Mouse (Mus musculus) lung, adult 2 months (tissue): ENCODE data around the gene Sele.

ENCODE experiments used
- CTCF ChIP-seq: fragments of 200-500 bp; IDR thresholded peaks from 2 replicates; pipeline ENCODE4 v1.5.1; 2011; ENCODE audit warnings: mild to moderate bottlenecking, low read length, control low read depth; ENCODE audit not compliant: insufficient read depth
- POLR2A ChIP-seq: fragments of 200-500 bp; IDR thresholded peaks from 2 replicates; pipeline ENCODE4 v1.6.1; 2011; ENCODE audit warnings: low read depth, mild to moderate bottlenecking, control low read depth, low read length, borderline replicate concordance; ENCODE audit errors: extremely low read depth

- TF ChIP-seq CTCF (no peak), POLR2A (no peak)
Observed at GRCm38 (mm10) chr1:164014616-164015015, 33.4 kb upstream of the Sele start.
